Mouse (Mus musculus): ENCODE data around the gene Olfr598. TPM values are rescaled to one million over a fixed set of nuclear protein-coding genes. Genes with fewer than 3 reads are reported as not detected.
"Not testable (repeated sequence)": the region's sequence is repeated elsewhere in the genome, so short reads cannot be mapped to it uniquely, and the experiment has no call there.

Gene Olfr598
- polyA plus RNA-seq (2014; fragmentation: Nextera tagmentation; extraction: Ambion mirVana): not detected in 2 replicates

DNA sequence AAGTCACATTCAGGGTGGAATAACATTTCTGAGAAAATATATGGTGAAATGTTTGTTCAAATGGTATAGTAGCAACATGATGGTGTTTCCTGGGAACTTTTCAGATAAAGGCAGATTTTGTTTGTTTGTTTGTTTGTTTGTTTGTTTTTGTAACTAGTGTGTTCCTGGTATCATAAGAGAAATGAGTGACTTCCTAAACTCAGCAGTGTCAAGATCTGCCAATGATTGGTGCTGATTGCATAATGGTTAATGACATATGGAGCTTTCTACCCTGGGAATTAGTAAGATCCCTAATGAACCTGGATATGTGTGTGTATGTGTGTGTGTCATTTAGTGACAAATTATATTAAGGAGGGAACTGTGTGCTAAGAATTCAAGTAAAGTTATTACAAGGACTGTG, at the start of gene Olfr598:
Olfr598 (plus strand) TSS at position 301 of the 400 bp plus-strand sequence.
- ATAC-seq (no peak), DNase-seq (ENCODE audit: low spot score) (no peak)
- H3K36me3 ChIP-seq (ENCODE audit: control insufficient read depth, insufficient read depth, low read length): no peaks in the 10 kb centered on the region
- H3K4me2 ChIP-seq (ENCODE audit: low read length): no peak within 1 kb of the TSS
- H3K4me3 ChIP-seq (ENCODE audit: low read depth, low read length): no peak within 1 kb of the TSS
- H3K27ac ChIP-seq (ENCODE audit: low read depth, low read length): no peak within 1 kb of the TSS
- no peak within 1 kb of the TSS for H3K9ac ChIP-seq (ENCODE audit: low read length)
- no peaks in the 10 kb centered on the region for H3K27me3 ChIP-seq (replicated peaks; ENCODE audit: control insufficient read depth, insufficient read depth, low read length)
- H3K4me1 ChIP-seq (ENCODE audit: control insufficient read depth, insufficient read depth, low read length): no peaks in the 10 kb centered on the region
- no peaks in the 10 kb centered on the region for H3K9me3 ChIP-seq (replicated peaks; ENCODE audit: control insufficient read depth, low read length)

DNA sequence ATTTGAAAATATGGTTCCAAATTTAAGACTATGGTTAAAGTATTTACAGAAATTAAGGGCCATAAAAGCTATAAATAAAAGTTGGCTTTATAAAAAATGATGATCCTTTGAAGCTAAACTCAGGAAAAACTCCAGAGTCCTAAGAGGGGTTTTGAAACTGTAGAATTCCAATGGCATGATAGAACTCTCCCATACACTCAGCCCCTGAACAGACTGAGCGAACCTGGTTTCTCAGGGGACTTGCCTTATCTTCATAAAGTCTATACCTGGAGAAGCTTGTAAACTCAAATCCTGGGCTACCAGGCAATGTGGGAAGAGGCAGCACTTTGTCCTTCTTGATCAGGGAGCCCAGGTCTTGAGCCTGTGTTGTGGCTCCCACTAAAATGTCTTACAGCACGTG, 18.0 kb upstream of the Olfr598 start, which contains the start of gene Olfr596:
Olfr596 (plus strand) TSS at position 301 of the 400 bp plus-strand sequence.
- H3K9ac ChIP-seq (ENCODE audit: low read length); H3K4me2 ChIP-seq (ENCODE audit: low read length); H3K27me3 ChIP-seq (replicated peaks; ENCODE audit: control insufficient read depth, insufficient read depth, low read length); H3K4me1 ChIP-seq (ENCODE audit: control insufficient read depth, insufficient read depth, low read length); H3K36me3 ChIP-seq (ENCODE audit: control insufficient read depth, insufficient read depth, low read length); H3K9me3 ChIP-seq (replicated peaks; ENCODE audit: control insufficient read depth, low read length); ATAC-seq; H3K27ac ChIP-seq (ENCODE audit: low read depth, low read length); H3K4me3 ChIP-seq (ENCODE audit: low read depth, low read length); DNase-seq (ENCODE audit: low spot score): not testable (repeated sequence)
- WGBS: 93% methylated on average over 2 of the region's 2 CpGs

DNA sequence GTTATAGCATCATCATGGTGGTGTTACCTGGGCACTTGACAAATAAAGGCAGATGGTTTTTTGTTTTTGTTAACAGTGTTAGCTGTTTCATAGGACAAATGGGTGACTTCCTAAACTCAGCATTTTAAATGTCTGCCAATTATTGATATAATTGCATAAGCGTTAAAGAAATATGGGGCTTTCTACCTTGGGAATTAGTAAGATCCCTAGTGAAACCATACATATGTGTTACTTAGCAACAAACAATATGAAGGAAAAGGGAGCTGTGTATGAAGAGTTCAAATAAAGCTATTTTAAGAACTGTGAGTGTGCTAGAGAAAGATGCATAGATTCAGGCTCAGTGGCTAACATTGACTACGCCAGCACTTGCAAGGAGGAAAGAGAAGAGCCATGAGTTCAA, 7.4 kb upstream of the Olfr598 start, which contains the start of gene Olfr597:
Olfr597 (plus strand) TSS at position 301 of the 400 bp plus-strand sequence.
- not testable (repeated sequence) for H3K9ac ChIP-seq (ENCODE audit: low read length); H3K4me1 ChIP-seq (ENCODE audit: control insufficient read depth, insufficient read depth, low read length); H3K36me3 ChIP-seq (ENCODE audit: control insufficient read depth, insufficient read depth, low read length); H3K27ac ChIP-seq (ENCODE audit: low read depth, low read length); H3K9me3 ChIP-seq (replicated peaks; ENCODE audit: control insufficient read depth, low read length); ATAC-seq; DNase-seq (ENCODE audit: low spot score); H3K27me3 ChIP-seq (replicated peaks; ENCODE audit: control insufficient read depth, insufficient read depth, low read length); H3K4me3 ChIP-seq (ENCODE audit: low read depth, low read length); H3K4me2 ChIP-seq (ENCODE audit: low read length)
- WGBS: 92% methylated on average over 2 of the region's 2 CpGs

DNA sequence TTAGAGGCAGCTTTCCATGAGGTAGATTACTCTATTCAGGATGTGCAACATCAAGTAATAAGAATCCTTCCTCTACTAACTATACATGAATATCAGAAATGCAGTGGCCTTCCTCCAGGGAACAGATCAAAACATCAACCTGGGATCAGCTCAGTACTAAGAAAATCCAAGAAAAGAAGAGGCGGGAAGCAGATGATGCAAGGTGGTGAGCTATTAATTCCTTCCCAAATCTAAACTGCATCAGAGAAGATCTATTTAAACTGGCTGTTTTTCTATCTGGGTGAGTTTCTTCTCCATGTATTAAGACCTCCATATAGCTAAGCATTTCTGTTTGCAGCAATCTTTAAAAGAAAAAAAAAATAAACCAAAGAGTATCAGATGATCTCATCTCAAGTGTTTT, 12.2 kb downstream of the Olfr598 start, which contains the start of gene Olfr599:
Olfr599 (plus strand) TSS at position 301 of the 400 bp plus-strand sequence.
- no peaks in the 10 kb centered on the region for H3K36me3 ChIP-seq (ENCODE audit: control insufficient read depth, insufficient read depth, low read length)
- H3K4me1 ChIP-seq (ENCODE audit: control insufficient read depth, insufficient read depth, low read length): no peaks in the 10 kb centered on the region
- H3K9me3 ChIP-seq (replicated peaks; ENCODE audit: control insufficient read depth, low read length): no peaks in the 10 kb centered on the region
- H3K4me3 ChIP-seq (ENCODE audit: low read depth, low read length): no peak within 1 kb of the TSS
- no peak within 1 kb of the TSS for H3K27ac ChIP-seq (ENCODE audit: low read depth, low read length)
- no peaks in the 10 kb centered on the region for H3K27me3 ChIP-seq (replicated peaks; ENCODE audit: control insufficient read depth, insufficient read depth, low read length)
- H3K4me2 ChIP-seq (ENCODE audit: low read length): no peak within 1 kb of the TSS
- DNase-seq (ENCODE audit: low spot score) (no peak), ATAC-seq (no peak)
- no peak within 1 kb of the TSS for H3K9ac ChIP-seq (ENCODE audit: low read length)
- 88% methylated on average over 1 of the region's 1 CpGs for WGBS

DNA sequence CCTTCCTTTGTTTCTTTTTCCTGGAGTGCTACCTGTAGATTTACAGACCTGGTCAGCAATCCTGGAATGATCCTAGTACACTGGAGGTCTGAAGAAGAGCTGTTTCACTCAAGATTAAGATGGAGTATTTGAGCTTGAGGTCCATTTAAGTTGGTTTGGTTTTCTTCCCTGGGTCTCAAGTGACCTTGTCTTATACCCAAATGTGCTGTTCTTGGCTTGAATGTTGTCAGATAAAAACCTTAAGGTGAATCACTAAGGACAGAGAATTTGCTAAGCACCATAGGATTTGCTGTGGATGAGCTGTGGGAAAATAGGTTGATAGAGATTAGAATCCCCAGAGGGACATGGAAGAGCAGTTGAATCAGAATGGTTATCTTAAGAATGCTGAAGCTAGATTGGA, 26.2 kb downstream of the Olfr598 start, which contains the start of gene Olfr600:
Olfr600 (minus strand) TSS at position 101 of the 400 bp plus-strand sequence.
- no peak within 1 kb of the TSS for H3K4me3 ChIP-seq (ENCODE audit: low read depth, low read length)
- no peaks in the 10 kb centered on the region for H3K27me3 ChIP-seq (replicated peaks; ENCODE audit: control insufficient read depth, insufficient read depth, low read length)
- H3K4me2 ChIP-seq (ENCODE audit: low read length): no peak within 1 kb of the TSS
- no peak for DNase-seq (ENCODE audit: low spot score)
- H3K4me1 ChIP-seq (ENCODE audit: control insufficient read depth, insufficient read depth, low read length): no peaks in the 10 kb centered on the region
- H3K9ac ChIP-seq (ENCODE audit: low read length): no peak within 1 kb of the TSS
- no peaks in the 10 kb centered on the region for H3K9me3 ChIP-seq (replicated peaks; ENCODE audit: control insufficient read depth, low read length)
- ATAC-seq: no peak
- H3K27ac ChIP-seq (ENCODE audit: low read depth, low read length): no peak within 1 kb of the TSS
- no peaks in the 10 kb centered on the region for H3K36me3 ChIP-seq (ENCODE audit: control insufficient read depth, insufficient read depth, low read length)

DNA sequence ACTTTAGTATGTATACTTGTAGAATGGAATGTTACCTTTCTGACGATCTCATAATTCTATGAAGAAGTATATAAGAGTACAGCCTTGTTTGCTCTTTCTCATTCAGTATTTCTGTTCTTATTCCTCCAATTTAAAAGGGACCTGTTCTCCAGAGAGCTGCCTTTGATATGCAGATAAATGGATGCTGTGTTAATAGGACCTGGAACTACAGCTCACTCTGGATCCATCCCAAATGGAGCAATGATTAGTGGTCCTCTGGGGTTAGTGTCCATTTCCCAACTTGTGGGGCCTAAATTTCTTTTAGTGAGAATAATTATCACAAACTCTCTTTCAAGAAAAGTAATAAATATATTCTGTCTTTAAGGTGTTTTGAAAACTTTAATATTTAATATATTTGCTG, 39.2 kb downstream of the Olfr598 start, which contains the start of gene Olfr601:
Olfr601 (minus strand) TSS at position 101 of the 400 bp plus-strand sequence.
- ATAC-seq: no peak
- no peaks in the 10 kb centered on the region for H3K36me3 ChIP-seq (ENCODE audit: control insufficient read depth, insufficient read depth, low read length)
- no peaks in the 10 kb centered on the region for H3K4me1 ChIP-seq (ENCODE audit: control insufficient read depth, insufficient read depth, low read length)
- no peak within 1 kb of the TSS for H3K4me3 ChIP-seq (ENCODE audit: low read depth, low read length)
- DNase-seq (ENCODE audit: low spot score): no peak
- H3K4me2 ChIP-seq (ENCODE audit: low read length): no peak within 1 kb of the TSS
- no peaks in the 10 kb centered on the region for H3K27me3 ChIP-seq (replicated peaks; ENCODE audit: control insufficient read depth, insufficient read depth, low read length)
- no peak within 1 kb of the TSS for H3K9ac ChIP-seq (ENCODE audit: low read length)
- H3K9me3 ChIP-seq (replicated peaks; ENCODE audit: control insufficient read depth, low read length): no peaks in the 10 kb centered on the region
- no peak within 1 kb of the TSS for H3K27ac ChIP-seq (ENCODE audit: low read depth, low read length)
- WGBS: 86% methylated on average over 1 of the region's 1 CpGs

Other genes with a start within 250 kb of the Olfr598 start
- gene Olfr584, start 241.7 kb upstream of the Olfr598 start, polyA plus RNA-seq (2014; fragmentation: Nextera tagmentation; extraction: Ambion mirVana): not detected in 2 replicates
- gene Olfr585, start 225.8 kb upstream of the Olfr598 start, polyA plus RNA-seq (2014; fragmentation: Nextera tagmentation; extraction: Ambion mirVana): not detected in 2 replicates
- gene Olfr586, start 197.9 kb upstream of the Olfr598 start, polyA plus RNA-seq (2014; fragmentation: Nextera tagmentation; extraction: Ambion mirVana): not detected in 2 replicates
- gene Olfr588-ps1, start 182.7 kb upstream of the Olfr598 start, polyA plus RNA-seq (2014; fragmentation: Nextera tagmentation; extraction: Ambion mirVana): not detected in 2 replicates
- gene Olfr589, start 167.2 kb upstream of the Olfr598 start, polyA plus RNA-seq (2014; fragmentation: Nextera tagmentation; extraction: Ambion mirVana): not detected in 2 replicates
- gene Olfr591, start 145.2 kb upstream of the Olfr598 start, polyA plus RNA-seq (2014; fragmentation: Nextera tagmentation; extraction: Ambion mirVana): not detected in 2 replicates
- gene Olfr592, start 138.8 kb upstream of the Olfr598 start, polyA plus RNA-seq (2014; fragmentation: Nextera tagmentation; extraction: Ambion mirVana): not detected in 2 replicates
- gene Olfr593, start 111.7 kb upstream of the Olfr598 start, polyA plus RNA-seq (2014; fragmentation: Nextera tagmentation; extraction: Ambion mirVana): not detected in 2 replicates
- not detected in 2 replicates for gene Olfr594, start 106.6 kb upstream of the Olfr598 start, polyA plus RNA-seq (2014; fragmentation: Nextera tagmentation; extraction: Ambion mirVana)
- gene Usp17ld, start 71.1 kb upstream of the Olfr598 start, polyA plus RNA-seq (2014; fragmentation: Nextera tagmentation; extraction: Ambion mirVana): not detected in 2 replicates
- not detected in 2 replicates for gene Olfr596, start 17.9 kb upstream of the Olfr598 start, polyA plus RNA-seq (2014; fragmentation: Nextera tagmentation; extraction: Ambion mirVana)
- gene Olfr597, start 7.3 kb upstream of the Olfr598 start, polyA plus RNA-seq (2014; fragmentation: Nextera tagmentation; extraction: Ambion mirVana): not detected in 2 replicates
- not detected in 2 replicates for gene Olfr599, start 12.3 kb downstream of the Olfr598 start, polyA plus RNA-seq (2014; fragmentation: Nextera tagmentation; extraction: Ambion mirVana)
- gene Olfr600, start 26.1 kb downstream of the Olfr598 start, polyA plus RNA-seq (2014; fragmentation: Nextera tagmentation; extraction: Ambion mirVana): not detected in 2 replicates
- gene Olfr601, start 39.1 kb downstream of the Olfr598 start, polyA plus RNA-seq (2014; fragmentation: Nextera tagmentation; extraction: Ambion mirVana): not detected in 2 replicates
- gene Olfr603, start 62.6 kb downstream of the Olfr598 start, polyA plus RNA-seq (2014; fragmentation: Nextera tagmentation; extraction: Ambion mirVana): not detected in 2 replicates
- not detected in 2 replicates for gene Usp17lc, start 91.5 kb downstream of the Olfr598 start, polyA plus RNA-seq (2014; fragmentation: Nextera tagmentation; extraction: Ambion mirVana)
- gene Olfr605, start 121.9 kb downstream of the Olfr598 start, polyA plus RNA-seq (2014; fragmentation: Nextera tagmentation; extraction: Ambion mirVana): not detected in 2 replicates
- not detected in 2 replicates for gene Olfr606, start 125.5 kb downstream of the Olfr598 start, polyA plus RNA-seq (2014; fragmentation: Nextera tagmentation; extraction: Ambion mirVana)
- not detected in 2 replicates for gene Olfr607, start 140.6 kb downstream of the Olfr598 start, polyA plus RNA-seq (2014; fragmentation: Nextera tagmentation; extraction: Ambion mirVana)
- gene Olfr608, start 146.3 kb downstream of the Olfr598 start, polyA plus RNA-seq (2014; fragmentation: Nextera tagmentation; extraction: Ambion mirVana): not detected in 2 replicates
- not detected in 2 replicates for gene Olfr609, start 174.5 kb downstream of the Olfr598 start, polyA plus RNA-seq (2014; fragmentation: Nextera tagmentation; extraction: Ambion mirVana)
- not detected in 2 replicates for gene Olfr610, start 188.6 kb downstream of the Olfr598 start, polyA plus RNA-seq (2014; fragmentation: Nextera tagmentation; extraction: Ambion mirVana)
- not detected in 2 replicates for gene Olfr611, start 197.3 kb downstream of the Olfr598 start, polyA plus RNA-seq (2014; fragmentation: Nextera tagmentation; extraction: Ambion mirVana)
- gene Olfr612, start 219.1 kb downstream of the Olfr598 start, polyA plus RNA-seq (2014; fragmentation: Nextera tagmentation; extraction: Ambion mirVana): not detected in 2 replicates
- gene Olfr613, start 224.5 kb downstream of the Olfr598 start, polyA plus RNA-seq (2014; fragmentation: Nextera tagmentation; extraction: Ambion mirVana): not detected in 2 replicates
- gene Olfr615, start 232.5 kb downstream of the Olfr598 start, polyA plus RNA-seq (2014; fragmentation: Nextera tagmentation; extraction: Ambion mirVana): not detected in 2 replicates
- gene Olfr616, start 245.6 kb downstream of the Olfr598 start, polyA plus RNA-seq (2014; fragmentation: Nextera tagmentation; extraction: Ambion mirVana): not detected in 2 replicates
- gene Olfr617, start 249.5 kb downstream of the Olfr598 start, polyA plus RNA-seq (2014; fragmentation: Nextera tagmentation; extraction: Ambion mirVana): not detected in 2 replicates

Data from forebrain, embryonic 14.5 days (tissue).